Comparison of ENCODE assay signal across 17 mouse cellular contexts in the genomic region with DNA sequence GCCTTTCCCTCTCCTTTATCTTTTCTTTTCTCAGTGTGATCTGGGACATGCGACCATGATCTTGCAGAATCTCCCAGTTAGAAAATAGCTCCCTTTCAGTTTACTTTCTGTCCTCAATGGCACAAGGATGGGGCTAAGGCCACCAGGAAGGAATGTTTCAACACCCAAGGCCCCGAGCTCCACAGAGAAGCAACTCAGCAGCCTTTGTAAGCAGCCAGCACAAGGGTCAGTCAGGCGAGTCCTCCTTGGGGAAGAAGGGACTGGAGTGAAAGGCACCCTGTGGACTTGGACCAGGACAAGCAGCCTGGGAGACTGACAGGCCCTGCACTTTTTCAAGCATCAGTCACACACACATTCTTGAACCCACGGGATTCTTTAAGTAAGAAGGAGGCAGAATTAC. TPM values are rescaled to one million over a fixed set of nuclear protein-coding genes. Genes with fewer than 3 reads are reported as not detected.
A peak's percentile ranks its signal among the peaks of the same experiment; 100 is the strongest.
DNase-seq lines count a peak whose midpoint lies in the region; ATAC-seq and TF ChIP-seq lines count a peak whose summit lies in the region.
"Had no signal": no experiment of that assay in that cellular context is flagged by ENCODE, and none has a peak within 500 bp of the region (broad histone marks: within the 10 kb centered on the region; RNA-seq: fewer than 3 reads in every experiment).

No protein-coding gene starts in this region.

- H3K9me3 ChIP-seq in hindbrain, embryonic 10.5 days, result no peaks in the 10 kb centered on the region
- no peaks in the 10 kb centered on the region for H3K9me3 ChIP-seq in hindbrain, embryonic 11.5 days (ENCODE audit: control insufficient read depth, low read length)
- H3K9me3 ChIP-seq in intestine, embryonic 16.5 days (ENCODE audit: control insufficient read depth, low read length), result no peaks in the 10 kb centered on the region
- H3K9me3 ChIP-seq: forebrain, embryonic 12.5 days; hindbrain, embryonic 12.5 days; limb, embryonic 12.5 days; stomach, embryonic 15.5 days had no signal

- H3K27ac ChIP-seq in cerebellum, adult 2 months (ENCODE audit: insufficient read depth, low read length), result no peak overlapping the region; the same call in 1 of the 2 replicates
- peak overlapping the region; percentile 24; the same call in 1 of the 2 replicates for H3K27ac ChIP-seq in hindbrain, embryonic 10.5 days
- H3K27ac ChIP-seq in hindbrain, embryonic 11.5 days (ENCODE audit: low read depth, low read length), result no peak overlapping the region
- H3K27ac ChIP-seq in intestine, embryonic 16.5 days (ENCODE audit: low read length), result no peak overlapping the region
- H3K27ac ChIP-seq: forebrain, embryonic 12.5 days; hindbrain, embryonic 12.5 days; limb, embryonic 12.5 days; stomach, embryonic 15.5 days had no signal

- peaks cover 62% of the 10 kb centered on the region for H3K4me1 ChIP-seq in cerebellum, adult 2 months (ENCODE audit: control insufficient read depth, insufficient read depth, low read length)
- peaks cover 64% of the 10 kb centered on the region for H3K4me1 ChIP-seq in hindbrain, embryonic 10.5 days (replicated peaks)
- H3K4me1 ChIP-seq in hindbrain, embryonic 11.5 days (replicated peaks; ENCODE audit: control insufficient read depth, insufficient read depth, low read length), result 0 out of 2 replicates have a peak, but pooled peaks cover 5% of the 10 kb centered on the region
- peaks cover 53% of the 10 kb centered on the region for H3K4me1 ChIP-seq in intestine, embryonic 16.5 days (ENCODE audit: control insufficient read depth, insufficient read depth, low read length)

- H3K4me2 ChIP-seq in hindbrain, embryonic 11.5 days (replicated peaks; ENCODE audit: low read depth, low read length), result no peak overlapping the region
- no peak overlapping the region for H3K4me2 ChIP-seq in intestine, embryonic 16.5 days (ENCODE audit: low read depth, low read length)
- H3K4me2 ChIP-seq: forebrain, embryonic 12.5 days; hindbrain, embryonic 12.5 days; limb, embryonic 12.5 days; midbrain, embryonic 11.5 days; stomach, embryonic 15.5 days had no signal

- no peaks in the 10 kb centered on the region for H3K27me3 ChIP-seq in cerebellum, adult 2 months (ENCODE audit: control insufficient read depth, insufficient read depth, low read length)
- no peaks in the 10 kb centered on the region for H3K27me3 ChIP-seq in hindbrain, embryonic 10.5 days (ENCODE audit: insufficient read depth, poor library complexity, severe bottlenecking)
- H3K27me3 ChIP-seq in hindbrain, embryonic 11.5 days (ENCODE audit: control insufficient read depth, insufficient read depth, low read length), result no peaks in the 10 kb centered on the region
- no peaks in the 10 kb centered on the region for H3K27me3 ChIP-seq in intestine, embryonic 16.5 days (replicated peaks; ENCODE audit: control insufficient read depth, insufficient read depth, low read length)
- H3K27me3 ChIP-seq: forebrain, embryonic 12.5 days; hindbrain, embryonic 12.5 days; limb, embryonic 12.5 days; stomach, embryonic 15.5 days had no signal

- H3K4me3 ChIP-seq in cerebellum, adult 2 months (replicated peaks; ENCODE audit: insufficient read depth, low read depth, low read length), result no peak overlapping the region
- no peak overlapping the region for H3K4me3 ChIP-seq in hindbrain, embryonic 10.5 days
- no peak overlapping the region for H3K4me3 ChIP-seq in hindbrain, embryonic 11.5 days (ENCODE audit: low read depth, low read length)
- H3K4me3 ChIP-seq in intestine, embryonic 16.5 days (ENCODE audit: low read length), result no peak overlapping the region
- H3K4me3 ChIP-seq: forebrain, embryonic 12.5 days; hindbrain, embryonic 12.5 days; limb, embryonic 12.5 days; stomach, embryonic 15.5 days had no signal

- TF ChIP-seq CTCF in cerebellum, adult 2 months (IDR thresholded peaks at IDR 0.05; ENCODE audit: borderline replicate concordance, insufficient read depth, low read depth, low read length), result no peak

- WGBS in cerebellum, adult 2 months, result 21% methylated on average over 4 of the region's 4 CpGs
- WGBS in hindbrain, embryonic 10.5 days, result 18% methylated on average over 4 of the region's 4 CpGs
- WGBS in hindbrain, embryonic 11.5 days, result 38% methylated on average over 4 of the region's 4 CpGs
- 37% methylated on average over 4 of the region's 4 CpGs for WGBS in intestine, embryonic 16.5 days

- no peak for TF ChIP-seq POLR2A in cerebellum, adult 2 months (IDR thresholded peaks at IDR 0.05; ENCODE audit: borderline replicate concordance, insufficient read depth, low read length)

- peak; percentile 12 to 14 for DNase-seq in cerebellum, postnatal 25 days
- DNase-seq in cerebellum, adult 2 months, result no peak
- DNase-seq in hindbrain, embryonic 10.5 days (ENCODE audit: low spot score), result no peak
- no peak for DNase-seq in hindbrain, embryonic 11.5 days (ENCODE audit: low spot score)
- DNase-seq in adipocyte (ENCODE audit: low spot score), result peak; percentile 55
- peak; percentile 60 for DNase-seq in kidney, postnatal 10 days
- DNase-seq in layer of hippocampus, adult 9-10 months (ENCODE audit: low spot score), result no peak
- DNase-seq: cerebellum, adult 9-10 months; lung, postnatal 10 days; right cerebral cortex, postnatal 4 days had no signal

- no peaks in the 10 kb centered on the region for H3K36me3 ChIP-seq in hindbrain, embryonic 10.5 days
- no peaks in the 10 kb centered on the region for H3K36me3 ChIP-seq in hindbrain, embryonic 11.5 days (ENCODE audit: control insufficient read depth, insufficient read depth, low read length)
- H3K36me3 ChIP-seq in intestine, embryonic 16.5 days (ENCODE audit: control insufficient read depth, insufficient read depth, low read length), result no peaks in the 10 kb centered on the region
- H3K36me3 ChIP-seq: hindbrain, embryonic 12.5 days; stomach, embryonic 15.5 days had no signal

- no peak for ATAC-seq in hindbrain, embryonic 11.5 days (ENCODE audit: low FRiP score)
- ATAC-seq in intestine, embryonic 16.5 days, result no peak; the same call in 1 of the 2 replicates
- ATAC-seq: intestine, postnatal 0 days had no signal

- no peak overlapping the region for H3K9ac ChIP-seq in hindbrain, embryonic 11.5 days (ENCODE audit: low read depth, low read length)
- no peak overlapping the region for H3K9ac ChIP-seq in intestine, embryonic 16.5 days (ENCODE audit: low read depth, low read length)
- H3K9ac ChIP-seq: forebrain, embryonic 12.5 days; hindbrain, embryonic 12.5 days; limb, embryonic 12.5 days; stomach, embryonic 15.5 days had no signal

RNA-seq across cellular contexts. Expression of a gene that starts 16.6 kb away (rescaled TPM):
- 72.9 and 77.1 TPM in 2 replicates for polyA plus RNA-seq in cerebellum, adult 2 months (2012; rRNA removed)
- polyA plus RNA-seq in hindbrain, embryonic 10.5 days (2016; fragmentation: Nextera tagmentation; extraction: Ambion mirVana), result 19.3 and 23.7 TPM in 2 replicates
- 13.6 and 17.3 TPM in 2 replicates for polyA plus RNA-seq in hindbrain, embryonic 11.5 days (2014; fragmentation: Nextera tagmentation; extraction: Ambion mirVana)
- polyA plus RNA-seq in intestine, embryonic 16.5 days (2015; fragmentation: Nextera tagmentation; extraction: Ambion mirVana), result 17.1 and 17.2 TPM in 2 replicates

Comparison
In these comparisons a context has a peak if more than half of its experiments do, and no peak if none do; other contexts are left out.
1. DNase-seq: peak in cerebellum, postnatal 25 days (2 of 2), adipocyte (single experiment) and kidney, postnatal 10 days (single experiment); none in cerebellum, adult 2 months (0 of 2), hindbrain, embryonic 10.5 days (single experiment), hindbrain, embryonic 11.5 days (single experiment) and layer of hippocampus, adult 9-10 months (single experiment).